Mouse (Mus musculus) liver, embryonic 14.5 days (tissue): Measurements from ENCODE around the gene Dyrk3. TPM values are rescaled to one million over a fixed set of nuclear protein-coding genes. Genes with fewer than 3 reads are reported as not detected.
A peak's percentile ranks its signal among the peaks of the same experiment; 100 is the strongest.

Experiments
- ATAC-seq: fragments of 200-750 bp; cut with Nextera tagmentation; 2 replicates; pipeline ENCODE4 v1.8.0; 2017; ENCODE audit warnings: moderate number of reproducible peaks, mild to moderate bottlenecking, moderate library complexity; ENCODE audit not compliant: insufficient read depth
- DNase-seq, 3 experiments: peaks; one replicate each; pipeline ENCODE4 v3.0.0-alpha.2; 2012 to 2013; ENCODE audit warnings: low read depth in 3 of 3, low spot score in 3 of 3
- H3K27ac ChIP-seq: fragments of 300-500 bp; sonication (generic); 2 replicates; pipeline ENCODE4 v1.5.1; 2014; ENCODE audit warnings: moderate library complexity, mild to moderate bottlenecking, control low read depth, inconsistent platforms
- H3K27me3 ChIP-seq: fragments of 300-500 bp; sonication (generic); 2 replicates; pipeline ENCODE4 v1.6.1; 2014; ENCODE audit warnings: mild to moderate bottlenecking, low read length, moderate library complexity; ENCODE audit not compliant: control insufficient read depth, insufficient read depth
- H3K36me3 ChIP-seq: fragments of 300-500 bp; sonication (generic); replicated peaks from 2 replicates; pipeline ENCODE4 v1.6.1; 2014; ENCODE audit warnings: low read depth; ENCODE audit not compliant: control insufficient read depth, insufficient read depth
- H3K4me1 ChIP-seq, 2 experiments: fragments of 200-500 bp in 1 of 2; fragments of 300-500 bp in 1 of 2; sonication (generic) in 1 of 2; replicated peaks; 2 replicates each; pipeline ENCODE4 v1.6.1; 2012 to 2014; ENCODE audit warnings: antibody characterized with exemption in 1 of 2, inconsistent platforms in 1 of 2, low read length in 1 of 2; ENCODE audit not compliant: control insufficient read depth in 2 of 2, insufficient read depth in 2 of 2
- H3K4me2 ChIP-seq: fragments of 300-500 bp; sonication (generic); 2 replicates; pipeline ENCODE4 v1.6.1; 2014; ENCODE audit warnings: low read depth, mild to moderate bottlenecking, control low read depth, moderate library complexity
- H3K4me3 ChIP-seq, 2 experiments: fragments of 200-500 bp in 1 of 2; fragments of 300-500 bp in 1 of 2; sonication (generic) in 1 of 2; 2 replicates each; pipeline ENCODE4 v1.5.1; 2012 to 2014; ENCODE audit warnings: low read depth in 2 of 2, low read length in 2 of 2, mild to moderate bottlenecking in 2 of 2, control low read depth in 1 of 2, inconsistent platforms in 1 of 2, moderate library complexity in 1 of 2; ENCODE audit not compliant: insufficient read depth in 1 of 2
- H3K9ac ChIP-seq: fragments of 300-500 bp; sonication (generic); replicated peaks from 2 replicates; pipeline ENCODE4 v1.6.1; 2014; ENCODE audit warnings: mild to moderate bottlenecking, control low read depth, moderate library complexity
- H3K9me3 ChIP-seq: fragments of 300-500 bp; sonication (generic); 2 replicates; pipeline ENCODE4 v1.6.1; 2016; ENCODE audit warnings: low read length, mixed read lengths; ENCODE audit not compliant: control insufficient read depth
- CTCF ChIP-seq: IDR thresholded peaks from 2 replicates; pipeline ENCODE4 v1.5.1; 2016; ENCODE audit warnings: antibody characterized with exemption, low read depth, control low read depth
- EP300 ChIP-seq: IDR thresholded peaks from 2 replicates; pipeline ENCODE4 v1.6.1; 2016; ENCODE audit warnings: antibody characterized with exemption, low read depth
- WGBS: fragments of 180-500 bp; shearing (Covaris S2); extraction: QIAGEN DNeasy Blood & Tissue Kit; methylation state at CpG from one replicate; pipeline ENCODE4 v1.1.7; 2014; ENCODE audit not compliant: insufficient replicate concordance; 5-methylcytosine and 5-hydroxymethylcytosine counted together
- polyA plus RNA-seq, 2 experiments: library from polyadenylated mRNA; depleted of rRNA in 1 of 2; stranded (reverse) in 1 of 2; unstranded in 1 of 2; fragments of >200 nt; fragmentation: Nextera tagmentation in 1 of 2; extraction: Ambion mirVana in 1 of 2; gene quantifications; 2 replicates each; pipeline versions ENCODE4 v1.2.1 to v1.2.3; 2012 to 2014

Gene Dyrk3
- polyA plus RNA-seq, 2 experiments: 10.6 to 14.9 TPM

GRCm38 (mm10) chr1:131086907-131087306 is 51.2 kb downstream of the Dyrk3 start:
- no peak overlapping the region for H3K27ac ChIP-seq
- no peak overlapping the region for H3K4me2 ChIP-seq
- no peak for DNase-seq
- TF ChIP-seq CTCF (no peak), EP300 (no peak)
- no peaks in the 10 kb centered on the region for H3K27me3 ChIP-seq
- WGBS: 55% methylated on average over 7 of the region's 7 CpGs
- no peaks in the 10 kb centered on the region for H3K36me3 ChIP-seq
- ATAC-seq: no peak
- H3K4me3 ChIP-seq: no peak overlapping the region
- H3K9ac ChIP-seq: no peak overlapping the region
- no peaks in the 10 kb centered on the region for H3K9me3 ChIP-seq
- peaks cover 15 to 66% of the 10 kb centered on the region in 2 experiments for H3K4me1 ChIP-seq

- Histone ChIP-seq H3K36me3 (no peaks in the 10 kb centered on the region), H3K27ac (no peak overlapping the region), H3K9me3 (no peaks in the 10 kb centered on the region), H3K9ac (no peak overlapping the region), H3K27me3 (no peaks in the 10 kb centered on the region), H3K4me3 (no peak overlapping the region), H3K4me2 (no peak overlapping the region), H3K4me1 (peaks cover 15 to 69% of the 10 kb centered on the region in 2 experiments)
- no peak for ATAC-seq
- no peak for TF ChIP-seq CTCF
- TF ChIP-seq EP300: no peak
- 47% methylated on average over 4 of the region's 4 CpGs for WGBS
- no peak for DNase-seq
These were observed 52.0 kb downstream of the Dyrk3 start for GRCm38 (mm10) chr1:131085957-131086739.

GRCm38 (mm10) chr1:131085272-131085671 is 52.9 kb downstream of the Dyrk3 start:
- Histone ChIP-seq H3K27me3 (no peaks in the 10 kb centered on the region), H3K9ac (no peak overlapping the region), H3K4me2 (no peak overlapping the region), H3K9me3 (no peaks in the 10 kb centered on the region), H3K27ac (no peak overlapping the region), H3K4me1 (peaks cover 15 to 68% of the 10 kb centered on the region in 2 experiments), H3K4me3 (no peak overlapping the region), H3K36me3 (no peaks in the 10 kb centered on the region)
- ATAC-seq (no peak), DNase-seq (no peak)
- TF ChIP-seq EP300 (no peak), CTCF (no peak)
- WGBS: 57% methylated on average over 3 of the region's 3 CpGs

GRCm38 (mm10) chr1:131084289-131084688 is 53.9 kb downstream of the Dyrk3 start:
- ATAC-seq (peak; percentile 40; the same call in 1 of the 2 replicates), DNase-seq (no peak)
- Histone ChIP-seq H3K27ac (peak overlapping the region; percentile 4), H3K4me1 (peaks cover 15 to 65% of the 10 kb centered on the region in 2 experiments), H3K9me3 (no peaks in the 10 kb centered on the region), H3K9ac (no peak overlapping the region), H3K36me3 (no peaks in the 10 kb centered on the region), H3K4me3 (no peak overlapping the region), H3K4me2 (peak overlapping the region; percentile 33), H3K27me3 (no peaks in the 10 kb centered on the region)
- TF ChIP-seq EP300: 0 out of 2 replicates have a peak, but pooled peaks have one; percentile 41
- TF ChIP-seq CTCF: no peak
- 8% methylated on average over 8 of the region's 8 CpGs for WGBS

DNA sequence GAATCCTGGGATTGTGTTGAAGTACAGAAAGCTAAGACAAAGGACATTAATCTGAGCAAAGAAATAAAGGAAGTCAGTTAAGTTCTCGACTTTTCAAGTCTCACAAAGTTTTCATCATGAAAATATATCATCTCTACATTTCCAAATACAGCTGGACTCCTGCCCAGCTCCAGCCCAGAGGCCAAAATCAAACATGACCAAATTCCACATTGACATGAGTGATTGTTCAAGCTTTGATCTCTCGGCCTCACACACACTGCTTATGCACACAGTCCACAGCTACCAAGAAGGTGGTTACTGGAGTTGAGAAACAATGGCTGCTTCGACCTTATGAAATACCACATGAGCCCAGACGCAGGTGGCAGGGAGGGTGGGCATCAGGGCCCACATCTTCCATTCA is 54.5 kb downstream of the Dyrk3 start:
- DNase-seq: no peak
- no peaks in the 10 kb centered on the region for H3K9me3 ChIP-seq
- H3K4me1 ChIP-seq: peaks cover 15 to 67% of the 10 kb centered on the region in 2 experiments
- peak; percentile 50 for ATAC-seq
- peak overlapping the region; percentile 33 for H3K4me2 ChIP-seq
- no peaks in the 10 kb centered on the region for H3K36me3 ChIP-seq
- H3K27me3 ChIP-seq: no peaks in the 10 kb centered on the region
- H3K9ac ChIP-seq: no peak overlapping the region
- peak overlapping the region; percentile 35 for H3K27ac ChIP-seq
- H3K4me3 ChIP-seq: no peak overlapping the region
- WGBS: 39% methylated on average over 4 of the region's 4 CpGs
- TF ChIP-seq CTCF: no peak
- no peak for TF ChIP-seq EP300
